Mouse (Mus musculus) bone marrow macrophage, adult 2 months (primary cell): ENCODE data around the gene Lcn10.

Experiments
- CTCF ChIP-seq: IDR thresholded peaks from 2 replicates; pipeline ENCODE4 v1.5.1; 2012; ENCODE audit warnings: low read depth, mild to moderate bottlenecking, low read length, moderate library complexity
- POLR2A ChIP-seq: IDR thresholded peaks from 2 replicates; pipeline ENCODE4 v1.6.1; 2012; ENCODE audit warnings: mild to moderate bottlenecking, low read depth, low read length, borderline replicate concordance

GRCm38 (mm10) chr2:25660279-25660678 is 22.2 kb upstream of the Lcn10 start:
- TF ChIP-seq POLR2A = no peak
- no peak for TF ChIP-seq CTCF
